Mouse (Mus musculus): ENCODE data around the gene Olfm2.

The Olfm2 gene

DNA sequence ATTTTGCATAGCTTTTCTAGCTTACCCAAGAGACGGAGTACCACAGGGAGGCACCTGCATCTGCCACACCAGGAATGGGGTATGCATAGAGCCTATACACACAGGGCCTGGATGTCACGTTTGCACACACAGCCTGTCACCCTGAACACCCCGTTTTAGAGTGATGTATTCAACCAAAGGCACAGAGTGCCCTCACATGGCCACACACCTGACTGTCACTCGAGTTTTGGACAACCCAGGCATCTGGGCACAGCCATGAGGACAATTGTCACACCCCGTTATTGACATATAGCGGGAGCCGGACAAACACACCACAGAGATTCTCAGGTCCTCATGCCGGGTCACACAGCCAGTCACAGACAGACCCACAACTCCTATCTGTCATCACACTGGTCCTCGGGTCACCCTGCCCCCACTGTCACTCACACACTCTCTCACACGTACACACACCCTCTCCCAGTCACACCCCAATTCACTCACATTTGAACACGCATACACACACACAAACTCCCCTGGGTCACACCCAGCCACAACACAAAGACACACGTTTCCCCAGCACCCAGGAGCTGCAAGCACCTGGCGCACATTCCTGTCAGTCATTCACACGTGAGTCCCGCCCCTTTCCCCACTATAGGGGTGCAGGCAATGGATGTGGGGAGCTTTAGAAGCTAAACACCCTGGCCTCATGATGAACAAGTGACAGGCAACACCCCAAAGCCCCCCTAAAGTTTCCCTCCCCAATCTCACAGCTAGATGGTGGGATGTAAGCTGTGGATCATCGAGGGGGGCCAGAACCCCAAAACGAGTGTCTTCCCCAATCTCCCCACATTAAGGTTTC lies 801 bp downstream of the Olfm2 start:
- DNase-seq (ENCODE audit: low spot score): no peak

DNA sequence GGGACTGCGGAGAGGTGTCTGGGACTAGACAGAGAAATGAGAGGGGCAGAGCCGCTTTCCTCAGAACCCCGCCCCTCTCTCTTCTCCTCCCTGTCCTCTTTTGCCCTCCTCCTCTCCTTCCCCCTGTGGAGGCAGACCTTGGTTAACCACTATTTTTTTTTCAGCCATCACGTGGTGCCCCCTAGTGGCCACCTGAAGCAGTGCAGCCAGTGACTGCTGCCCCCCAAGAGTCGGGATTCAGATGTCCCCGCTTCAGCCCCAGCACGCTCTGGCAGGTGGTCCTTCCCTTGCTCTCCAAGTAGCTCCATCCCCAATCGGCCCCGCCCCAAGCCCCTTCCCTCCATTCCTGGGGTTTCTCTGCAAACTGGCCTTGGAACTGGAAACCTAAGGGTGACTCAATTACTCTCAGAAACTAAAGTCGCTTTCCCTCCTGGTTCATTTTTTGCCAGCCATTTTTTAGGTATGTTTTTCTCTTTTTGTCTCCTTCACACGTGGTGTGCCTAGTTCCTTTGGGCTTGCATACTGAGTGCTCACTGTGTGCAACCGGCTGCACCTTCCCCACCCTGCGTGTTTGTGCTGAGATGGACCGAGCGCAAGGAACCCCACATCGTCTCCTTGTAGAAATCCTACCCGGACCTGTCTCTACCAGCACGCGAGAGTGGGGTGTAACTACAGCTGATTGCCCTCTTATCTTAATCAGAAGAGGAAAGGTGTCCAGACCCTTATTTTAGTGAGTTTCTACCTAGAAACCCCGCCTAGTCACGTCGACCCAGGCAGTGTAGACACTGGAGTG lies 2.0 kb downstream of the Olfm2 start:
- DNase-seq (ENCODE audit: low spot score): no peak

DNA sequence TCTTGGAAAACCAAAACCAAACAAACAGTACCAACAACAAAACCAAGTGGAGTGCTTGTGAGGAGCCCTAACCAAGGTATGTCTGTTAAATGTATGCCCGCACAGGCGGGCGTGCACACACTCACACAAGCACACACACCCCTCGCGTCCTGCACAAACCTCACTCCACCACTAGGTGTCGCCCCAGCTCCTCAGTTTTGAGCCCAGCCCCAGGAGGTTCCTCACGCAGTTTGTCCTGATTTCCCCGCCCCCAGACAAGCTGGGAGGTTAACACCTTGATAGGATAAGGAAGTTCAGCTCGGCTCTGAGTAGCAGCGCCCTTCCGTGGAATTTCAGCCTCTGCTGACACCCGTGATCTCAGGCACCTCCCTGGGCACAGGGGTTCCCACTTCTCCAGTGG lies 5.7 kb downstream of the Olfm2 start:
- peak; percentile 82 for DNase-seq (ENCODE audit: low spot score)

DNA sequence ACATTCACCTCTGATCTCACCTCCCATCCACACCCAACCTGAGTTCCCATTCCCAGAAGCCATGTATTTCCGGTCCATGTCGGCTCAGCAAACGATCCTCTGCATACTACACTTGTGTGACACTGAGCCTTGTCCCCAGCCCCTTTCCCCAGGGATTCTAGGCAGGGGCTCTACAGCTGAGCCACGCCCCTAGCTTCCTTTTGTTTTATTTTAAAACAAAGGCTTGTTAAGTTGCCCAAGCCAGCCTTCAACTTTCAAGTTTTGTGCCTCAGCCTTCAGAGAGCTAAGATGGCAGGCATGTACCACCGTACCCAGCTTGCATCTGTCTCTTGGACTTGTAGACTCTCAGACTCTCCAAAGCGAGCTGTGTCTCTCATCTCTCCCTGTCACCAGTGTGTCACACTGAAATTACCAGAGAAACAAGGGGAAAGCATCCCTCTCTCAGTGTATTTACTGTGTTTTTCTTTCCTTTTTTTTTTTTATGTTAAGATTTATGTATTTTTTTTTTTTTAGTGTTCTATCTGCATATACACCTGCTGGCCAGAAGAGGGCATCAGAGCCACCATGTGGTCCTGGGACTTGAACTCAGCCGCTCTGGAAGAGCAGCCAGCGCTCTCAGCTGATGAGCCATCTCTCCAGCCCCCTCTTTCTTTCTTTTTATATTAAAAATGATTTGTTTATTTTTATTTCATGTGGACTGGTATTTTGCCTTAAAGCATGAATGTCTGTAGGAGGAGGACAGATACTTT lies 7.7 kb downstream of the Olfm2 start:
- DNase-seq (ENCODE audit: low spot score): no peak

DNA sequence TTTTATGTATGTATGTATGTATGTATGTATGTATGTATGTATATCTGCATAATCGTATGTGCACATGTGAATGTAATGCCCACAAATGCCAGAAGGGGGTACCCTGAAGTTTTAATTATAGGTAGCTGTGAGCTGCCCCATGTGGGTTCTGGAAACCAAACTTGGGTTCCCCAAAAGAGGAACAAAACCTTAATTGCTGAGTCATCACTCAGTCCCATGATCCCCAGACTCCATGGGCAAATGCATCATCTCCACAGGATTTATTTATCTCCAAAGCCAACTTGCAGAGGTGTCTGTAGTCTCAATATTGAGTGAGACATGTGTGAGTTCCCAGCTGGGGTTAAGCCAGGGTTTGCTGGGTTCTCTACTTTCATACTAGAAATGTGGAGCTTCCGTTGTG lies 8.9 kb downstream of the Olfm2 start:
- no peak for DNase-seq (ENCODE audit: low spot score)

DNA sequence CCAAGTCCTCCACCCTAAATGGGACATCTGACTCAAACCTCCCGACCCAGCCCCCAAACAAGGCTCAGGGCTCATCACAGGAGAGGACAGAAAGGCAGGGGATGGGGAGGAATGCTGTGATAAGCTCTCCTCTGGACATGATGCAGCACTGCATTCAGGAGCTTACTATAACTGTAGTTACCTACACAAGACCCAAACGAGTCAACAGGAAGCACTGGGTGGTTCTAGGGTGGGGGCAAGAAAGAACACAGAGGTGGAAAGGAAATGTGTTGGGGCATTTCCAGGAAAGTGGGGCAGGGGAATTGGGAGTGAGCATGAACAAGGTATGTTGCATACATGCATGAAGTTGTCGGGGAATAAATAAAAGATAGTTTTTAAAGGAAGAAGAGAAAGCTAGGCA lies 11.5 kb downstream of the Olfm2 start:
- no peak for DNase-seq (ENCODE audit: low spot score)

DNA sequence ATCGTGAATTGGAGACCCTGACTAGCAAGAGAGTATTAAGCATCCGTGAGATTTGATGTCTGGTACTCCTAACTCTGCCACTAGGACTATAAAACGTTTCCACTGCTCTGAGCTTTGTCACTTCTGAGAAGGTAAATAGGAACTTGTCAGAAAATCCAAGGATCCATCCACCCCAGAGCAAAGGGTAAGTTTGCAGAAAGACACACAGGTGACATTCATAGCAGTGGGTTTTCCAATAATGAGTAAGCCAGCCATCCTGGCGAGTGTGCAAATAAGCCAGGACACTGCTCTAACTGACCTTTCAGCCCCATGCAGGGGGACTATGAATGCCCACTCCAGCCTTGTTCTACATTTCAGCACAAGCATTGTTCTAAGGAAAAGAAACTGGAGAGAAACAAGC lies 14.4 kb downstream of the Olfm2 start:
- DNase-seq (ENCODE audit: low spot score): peak; percentile 68

DNA sequence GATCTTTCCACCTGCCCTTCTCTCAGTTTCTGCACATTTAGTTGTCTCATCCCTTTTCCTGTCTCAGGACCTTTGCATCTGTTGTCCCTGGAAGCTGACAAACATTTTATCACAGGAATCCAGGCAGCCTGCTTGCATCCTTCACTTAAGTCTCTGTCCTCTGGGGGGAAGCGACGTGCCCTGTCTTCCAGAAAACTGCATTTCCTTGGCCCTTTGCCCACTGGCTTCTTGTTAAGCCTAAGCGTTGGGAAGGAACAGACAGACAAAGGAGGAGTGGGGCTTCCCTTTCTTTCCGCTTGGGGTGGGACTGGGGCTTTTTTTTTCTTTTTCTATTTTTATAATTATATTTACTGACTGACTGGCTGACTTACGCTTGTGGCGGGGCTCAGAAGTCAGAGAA lies 16.7 kb downstream of the Olfm2 start:
- DNase-seq (ENCODE audit: low spot score): no peak

DNA sequence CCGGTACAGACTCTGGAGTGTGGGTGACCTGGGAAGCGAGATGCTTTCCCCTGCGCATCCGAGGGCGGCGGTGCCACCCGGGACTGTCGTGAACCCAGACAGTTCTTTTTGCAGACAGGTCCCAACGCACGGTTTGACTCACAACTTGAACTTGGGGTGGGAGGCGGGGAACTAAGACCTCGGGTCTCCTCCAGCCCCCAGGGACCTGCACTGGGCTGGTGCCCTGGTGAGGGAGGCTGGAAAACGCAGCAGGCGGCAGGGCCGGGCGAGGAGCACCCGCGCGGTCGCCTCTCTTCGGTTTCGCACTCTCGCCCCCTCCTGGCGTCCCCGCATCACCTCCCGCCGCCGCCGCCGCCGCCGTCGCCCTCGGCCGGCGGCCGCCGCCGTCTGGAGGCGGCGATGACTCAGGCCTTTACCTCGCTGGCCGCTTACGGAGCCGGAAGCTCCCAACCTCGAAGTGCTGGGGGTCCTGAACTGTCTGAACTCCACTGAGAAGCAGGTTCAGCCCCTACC lies 18.5 kb downstream of the Olfm2 start:
- DNase-seq (ENCODE audit: low spot score): peak; percentile 70

DNA sequence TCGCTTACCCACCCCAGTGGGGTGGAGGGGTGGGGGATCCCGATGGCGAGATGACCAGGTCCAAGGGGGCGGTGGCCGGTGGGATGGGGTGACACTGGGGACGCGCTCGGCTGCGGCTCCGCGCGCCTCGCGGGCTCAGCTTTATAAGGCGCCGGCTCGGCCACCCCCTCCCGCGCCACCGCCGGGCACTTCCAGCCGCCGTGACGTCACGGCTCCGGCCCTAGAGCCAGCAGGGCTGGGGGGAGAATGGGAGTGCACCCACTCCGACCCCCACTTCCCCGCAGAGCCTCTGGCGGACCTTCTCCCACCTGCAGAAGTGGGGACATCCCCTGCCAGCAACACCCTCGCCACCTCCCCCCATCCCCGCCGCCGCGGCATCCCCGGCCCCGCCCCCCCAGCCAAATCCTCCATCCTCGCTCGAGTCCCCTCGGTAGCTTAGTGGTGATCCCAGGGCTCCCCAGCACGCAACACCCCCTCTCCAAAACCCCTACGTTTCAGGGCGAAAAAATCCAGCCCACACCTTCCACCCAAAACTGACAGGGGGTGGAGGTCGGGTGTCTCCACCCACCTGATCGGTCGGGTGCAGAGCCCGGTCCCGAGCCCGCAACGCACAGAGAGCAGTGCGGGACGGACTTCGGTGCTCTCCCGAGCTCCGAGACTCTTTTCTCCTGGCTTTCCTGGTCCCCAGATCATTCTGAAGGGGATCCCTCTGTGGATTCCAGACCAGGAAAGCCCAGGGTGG lies 19.1 kb downstream of the Olfm2 start:
- DNase-seq (ENCODE audit: low spot score): peak; percentile 21

DNA sequence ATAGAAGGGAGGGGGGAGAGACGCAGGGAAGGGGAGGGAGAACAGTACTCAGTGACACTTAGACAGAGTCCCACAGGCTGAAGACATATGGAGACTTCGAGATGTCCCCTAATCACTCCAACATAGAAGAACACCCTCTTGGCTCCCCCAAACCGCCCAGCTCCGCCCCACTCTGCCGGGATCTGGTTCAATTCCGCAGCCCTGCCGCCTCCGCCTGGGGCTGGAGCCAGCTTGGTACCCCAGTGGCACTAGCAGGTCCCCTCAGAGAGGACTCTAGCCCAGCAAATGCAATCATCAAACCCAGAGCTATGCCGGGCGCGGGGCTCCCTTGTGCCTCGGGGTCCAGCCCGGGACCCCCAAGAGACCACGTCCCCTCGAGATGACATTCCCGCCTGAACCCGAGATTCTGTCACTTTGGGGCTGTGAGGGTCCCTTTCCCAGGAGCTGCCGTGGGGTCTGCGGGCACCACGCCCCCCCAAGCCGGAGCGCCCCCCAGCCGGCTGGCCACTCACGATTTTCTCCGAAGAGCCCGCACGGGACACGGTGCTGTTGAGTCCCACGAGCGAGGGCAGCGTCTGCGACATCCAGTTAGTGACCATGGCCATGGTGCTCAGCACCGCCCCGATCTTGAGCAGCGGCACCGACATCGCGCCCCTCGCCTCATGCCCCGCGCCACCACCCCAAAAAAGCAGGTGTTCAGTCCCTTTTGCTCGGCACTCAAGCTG lies 19.9 kb downstream of the Olfm2 start:
- DNase-seq (ENCODE audit: low spot score): no peak

DNA sequence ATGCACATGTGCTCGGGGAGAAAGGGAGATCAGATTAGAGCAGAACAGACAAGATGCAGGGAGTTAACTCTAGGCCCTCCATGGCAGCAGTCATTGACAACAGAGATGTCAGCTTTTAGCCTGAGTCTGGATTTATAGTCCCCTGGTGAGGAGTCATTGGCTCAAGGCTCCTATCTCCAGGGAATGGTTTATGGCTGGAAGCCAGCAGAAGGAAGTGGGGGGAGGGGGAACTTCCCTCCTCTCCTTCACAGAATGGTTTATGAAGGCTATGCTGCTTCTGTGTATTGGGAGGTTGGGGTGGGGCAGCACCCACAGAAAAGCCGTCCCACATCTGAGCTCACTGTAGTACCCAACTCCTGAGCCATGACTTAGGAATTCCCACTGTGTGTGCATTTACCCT lies 24.6 kb downstream of the Olfm2 start:
- DNase-seq (ENCODE audit: low spot score): peak; percentile 39

DNA sequence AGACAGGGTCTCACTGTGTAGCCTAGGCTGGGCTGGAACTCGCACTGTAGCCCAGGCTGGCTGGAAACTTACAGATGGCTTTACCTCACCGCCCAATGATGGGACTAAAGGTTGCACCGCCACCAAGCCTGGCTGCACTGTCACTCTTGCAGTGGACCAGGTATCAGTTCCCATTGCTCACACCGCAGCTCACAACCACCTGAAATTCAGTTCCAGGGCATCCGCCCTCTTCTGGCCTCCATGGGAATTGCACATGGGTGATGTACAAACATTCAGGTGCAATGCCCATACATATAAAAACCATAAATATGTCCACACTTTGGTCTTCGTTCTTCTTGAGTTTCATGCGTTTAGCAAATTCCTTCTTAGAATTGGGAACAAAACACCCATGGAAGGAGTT lies 30.8 kb downstream of the Olfm2 start:
- no peak for DNase-seq (ENCODE audit: low spot score)

DNA sequence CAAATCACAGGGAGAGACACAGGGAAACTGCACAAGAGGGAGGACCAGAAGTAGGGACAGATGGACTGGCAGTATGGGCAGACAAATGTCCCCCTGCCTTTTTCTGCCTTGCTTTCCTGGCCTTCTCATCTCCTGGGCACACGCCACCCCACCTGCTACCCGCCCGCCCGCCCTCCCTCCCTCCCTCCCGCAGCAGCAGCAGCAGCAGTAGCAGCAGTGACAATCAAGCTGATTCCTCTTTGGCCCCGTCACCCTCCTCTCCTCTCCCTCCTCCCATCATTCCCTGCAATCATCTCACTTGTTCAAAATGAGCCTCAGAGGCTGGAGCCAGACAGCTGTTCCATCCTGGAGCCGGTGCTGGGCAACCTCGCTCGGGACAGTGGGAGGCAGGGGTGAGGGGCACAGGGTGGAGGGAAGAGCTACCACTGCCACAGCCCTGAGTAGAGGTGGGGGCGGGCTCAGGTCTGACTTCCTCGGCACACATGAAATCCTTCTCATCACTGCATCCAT lies 32.6 kb downstream of the Olfm2 start:
- DNase-seq (ENCODE audit: low spot score): no peak

DNA sequence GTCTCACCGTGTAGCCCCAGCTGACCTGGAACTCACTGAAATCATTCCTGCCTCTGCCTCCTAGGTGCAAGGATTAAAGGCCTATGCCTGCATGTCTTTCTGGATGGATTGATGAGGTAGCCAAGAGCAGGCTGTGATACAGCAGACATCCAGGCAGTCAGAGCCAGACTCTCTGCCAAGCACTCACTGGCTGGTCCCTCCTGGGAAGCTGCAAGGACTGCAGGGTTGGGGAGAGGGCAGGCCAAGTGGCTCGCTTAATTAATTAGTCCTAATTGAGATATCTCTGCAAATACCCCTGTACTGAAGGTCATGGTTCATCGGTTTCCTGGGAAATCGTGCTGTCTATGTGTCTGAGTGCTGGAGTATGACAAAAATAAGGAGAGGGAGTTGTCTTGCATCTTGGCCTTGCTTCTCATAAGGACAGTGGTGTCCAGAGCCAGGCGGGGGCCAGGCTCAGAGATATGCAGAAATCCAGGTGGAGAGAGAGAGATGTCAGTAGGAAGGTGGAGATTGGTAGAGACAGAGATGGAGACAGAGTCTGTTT lies 33.1 kb downstream of the Olfm2 start:
- DNase-seq (ENCODE audit: low spot score): no peak

DNA sequence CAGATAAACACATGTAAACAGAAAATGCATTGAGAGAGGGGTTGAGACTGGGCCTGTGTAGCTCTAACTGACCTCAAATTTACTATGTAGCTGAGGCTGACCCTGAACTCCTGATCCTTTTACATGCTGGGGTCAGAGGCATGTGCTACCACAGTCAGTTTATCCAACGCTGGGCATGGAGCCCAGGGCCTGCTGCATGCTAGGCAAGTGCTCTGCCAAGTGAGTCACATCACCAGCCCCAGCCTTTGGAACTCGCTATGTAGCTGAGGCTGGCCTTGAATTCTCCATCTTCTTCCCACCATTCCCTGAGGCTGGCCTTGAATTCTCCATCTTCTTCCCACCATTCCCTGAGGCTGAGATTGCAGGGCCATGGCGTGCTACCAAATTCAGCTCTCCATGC lies 35.7 kb downstream of the Olfm2 start:
- no peak for DNase-seq (ENCODE audit: low spot score)

DNA sequence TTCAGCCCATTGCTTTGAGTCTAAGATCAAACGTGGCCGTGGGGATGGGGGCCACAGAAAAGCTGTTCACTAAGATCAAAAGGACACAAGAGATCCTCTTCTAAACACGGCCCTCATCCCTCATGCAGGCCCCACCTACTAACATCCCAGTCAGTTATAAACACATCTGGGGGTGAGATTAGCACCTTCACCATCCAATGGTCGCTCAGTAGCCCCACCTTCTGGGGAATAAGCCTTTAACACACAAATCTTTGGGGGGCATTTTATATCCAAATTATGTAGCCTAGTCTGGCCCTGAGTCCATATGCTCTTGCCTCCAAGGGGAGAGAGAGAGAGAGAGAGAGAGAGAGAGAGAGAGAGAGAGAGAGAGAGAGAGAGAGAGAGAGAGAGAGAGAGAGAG lies 40.2 kb downstream of the Olfm2 start:
- no peak for DNase-seq (ENCODE audit: low spot score)

DNA sequence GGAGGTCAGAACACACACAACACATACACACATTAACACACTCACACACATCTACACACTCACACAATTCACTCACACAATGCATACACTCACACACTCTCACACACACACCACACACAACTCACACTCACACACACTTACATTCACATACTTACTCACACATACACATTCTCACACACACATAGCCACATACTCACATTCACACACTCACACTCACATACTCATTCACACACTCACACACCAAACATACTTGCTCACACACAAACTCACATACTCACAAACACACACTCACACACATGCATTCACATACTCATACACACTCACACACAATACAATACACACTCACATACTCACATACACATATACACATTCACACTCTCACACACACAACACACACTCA lies 40.7 kb downstream of the Olfm2 start:
- DNase-seq (ENCODE audit: low spot score): no peak

DNA sequence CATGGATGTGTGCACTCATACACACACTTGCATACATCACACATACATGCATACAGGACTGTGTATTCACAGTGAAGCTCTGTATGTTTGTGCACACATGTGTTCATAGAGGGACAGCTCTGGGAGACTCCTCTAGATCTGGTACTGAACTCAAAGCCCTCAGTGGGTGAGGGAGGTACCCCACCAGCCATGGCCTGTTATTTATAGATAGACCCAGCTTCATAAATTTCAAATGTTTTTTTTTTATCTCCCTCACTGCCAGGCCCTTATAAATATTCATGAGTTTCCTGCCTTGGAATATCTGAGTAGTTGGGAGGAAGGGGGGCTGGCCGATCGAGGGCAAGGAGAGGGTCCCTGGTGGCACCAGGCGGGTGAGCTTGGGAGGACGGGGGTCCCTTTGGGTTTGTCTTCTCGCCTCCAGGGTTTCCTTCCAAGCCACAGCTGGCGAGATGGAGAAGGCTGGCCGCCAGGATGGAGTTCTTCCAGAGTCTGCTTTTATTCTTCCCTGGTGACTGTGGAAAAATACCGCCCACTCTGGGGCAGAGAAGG lies 42.2 kb downstream of the Olfm2 start:
- no peak for DNase-seq (ENCODE audit: low spot score)

DNA sequence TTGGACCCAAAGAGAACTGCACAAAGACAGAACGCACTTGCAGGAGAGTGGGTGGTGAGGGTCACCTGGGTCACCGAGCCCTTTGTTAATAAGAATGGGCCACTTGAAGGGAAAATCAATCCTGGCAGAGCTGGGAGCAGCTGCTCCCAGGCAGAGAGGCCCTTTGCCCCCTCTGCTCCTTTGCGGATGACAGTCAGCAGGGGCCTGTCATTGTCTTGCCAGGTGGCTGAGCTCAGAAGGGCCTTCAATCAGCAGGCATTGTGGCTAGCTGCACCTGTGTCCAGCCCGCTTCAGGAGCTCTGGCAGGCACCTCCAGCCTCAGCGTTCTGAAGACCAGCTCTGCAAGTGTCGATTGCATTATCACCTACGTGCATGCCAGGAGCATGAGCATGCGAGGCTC lies 48.7 kb downstream of the Olfm2 start:
- DNase-seq (ENCODE audit: low spot score): no peak

All from yolk sac, embryonic 10.5 days (tissue).